Mouse (Mus musculus) ES-E14 (cell line): ENCODE results near the gene Gm44502. TPM values are rescaled to one million over a fixed set of nuclear protein-coding genes. Genes with fewer than 3 reads are reported as not detected.
A peak's percentile ranks its signal among the peaks of the same experiment; 100 is the strongest.

ENCODE experiments used
- DNase-seq: peaks from one replicate; pipeline ENCODE4 v3.0.0-alpha.2; 2013; ENCODE audit warnings: low read depth, low spot score
- H3K27ac ChIP-seq: 2 replicates; pipeline ENCODE4 v1.5.1; 2012; ENCODE audit warnings: low read depth, mild to moderate bottlenecking, low read length, moderate library complexity, mixed read lengths; ENCODE audit not compliant: poor library complexity, insufficient read depth, severe bottlenecking
- H3K36me3 ChIP-seq: 2 replicates; pipeline ENCODE4 v1.6.1; 2012; ENCODE audit warnings: mild to moderate bottlenecking, low read length, moderate library complexity, mixed read lengths; ENCODE audit not compliant: control insufficient read depth, poor library complexity, insufficient read depth, severe bottlenecking
- H3K4me1 ChIP-seq, 2 experiments: fragments of 150-350 bp in 1 of 2; sonication (generic) in 1 of 2; 2 replicates each; pipeline ENCODE4 v1.6.1; 2012; ENCODE audit warnings: low read length in 2 of 2, mild to moderate bottlenecking in 1 of 2, mixed read lengths in 1 of 2; ENCODE audit not compliant: control insufficient read depth in 2 of 2, insufficient read depth in 2 of 2, poor library complexity in 1 of 2
- H3K4me3 ChIP-seq, 2 experiments: fragments of 150-350 bp in 1 of 2; sonication (generic) in 1 of 2; 2 replicates each; pipeline ENCODE4 v1.5.1; 2012; ENCODE audit warnings: low read length in 2 of 2, low read depth in 1 of 2, mild to moderate bottlenecking in 1 of 2, mixed read lengths in 1 of 2; ENCODE audit not compliant: insufficient read depth in 1 of 2, poor library complexity in 1 of 2, severe bottlenecking in 1 of 2
- H3K9ac ChIP-seq: 2 replicates; pipeline ENCODE4 v1.6.1; 2012; ENCODE audit warnings: low read depth, mild to moderate bottlenecking, low read length, mixed read lengths; ENCODE audit not compliant: poor library complexity, insufficient read depth, severe bottlenecking
- H3K9me3 ChIP-seq: fragments of 150-350 bp; sonication (generic); 2 replicates; pipeline ENCODE4 v1.6.1; 2012; ENCODE audit warnings: low read depth, mild to moderate bottlenecking, low read length; ENCODE audit not compliant: control insufficient read depth, insufficient read depth
- CHD2 ChIP-seq: IDR thresholded peaks from 2 replicates; pipeline ENCODE4 v1.6.1; 2014; ENCODE audit warnings: mild to moderate bottlenecking, low read depth, low read length, inconsistent platforms
- HCFC1 ChIP-seq: IDR thresholded peaks from 2 replicates; pipeline ENCODE4 v1.6.1; 2012; ENCODE audit warnings: low read length, inconsistent platforms, borderline replicate concordance; ENCODE audit not compliant: insufficient read depth
- MAFK ChIP-seq: IDR thresholded peaks from 2 replicates; pipeline ENCODE4 v1.6.1; 2014; ENCODE audit warnings: mild to moderate bottlenecking, low read depth, low read length, inconsistent platforms; ENCODE audit not compliant: insufficient read depth
- ZC3H11A ChIP-seq: IDR thresholded peaks from 2 replicates; pipeline ENCODE4 v1.6.1; 2012; ENCODE audit warnings: low read depth, mild to moderate bottlenecking, inconsistent platforms, low read length, borderline replicate concordance
- ZNF384 ChIP-seq: IDR thresholded peaks from 2 replicates; pipeline ENCODE4 v1.6.1; 2012; ENCODE audit warnings: low read depth, low read length, inconsistent platforms
- in situ Hi-C, 2 experiments: fragments of 600-800 bp; cut with MboI; formaldehyde crosslinking; loops; one replicate each; pipeline ENCODE4 v1.15.1; 2025; ENCODE audit warnings: low sequenced_read_pairs in 2 of 2, inconsistent platforms in 1 of 2; ENCODE audit not compliant: unreplicated experiment in 2 of 2
- total RNA-seq: library from RNA; depleted of rRNA; stranded (reverse); fragments of 300-350 nt; gene quantifications from 2 replicates; pipeline ENCODE4 v1.2.3, GENCODE M21; 2012

Gene Gm44502
- total RNA-seq, 1 experiment, result 0.36 TPM

GRCm38 (mm10) chr15:89425711-89426121 is 3.8 kb downstream of the Gm44502 start, which contains the start of gene Cpt1b:
Gene Cpt1b (minus strand): TSS chr15:89425863.
- Histone ChIP-seq H3K4me1 (peaks cover 2 to 12% of the 10 kb centered on the region in 2 experiments; a peak in 3 of 4 replicates), H3K9ac (peak within 1 kb of the TSS; percentile 16), H3K9me3 (no peaks in the 10 kb centered on the region), H3K4me3 (peak within 1 kb of the TSS; percentile 22 to 54; a peak in 3 of 4 replicates), H3K36me3 (peaks cover 10% of the 10 kb centered on the region; the same call in 1 of the 2 replicates), H3K27ac (peak within 1 kb of the TSS; percentile 55; the same call in 1 of the 2 replicates)
- in situ Hi-C loops, result no loop called here
- TF ChIP-seq HCFC1 (no peak), CHD2 (no peak), ZC3H11A (no peak), ZNF384 (no peak), MAFK (no peak)
- DNase-seq, result no peak

GRCm38 (mm10) chr15:89424621-89425020 is 4.9 kb downstream of the Gm44502 start:
- no peaks in the 10 kb centered on the region for H3K9me3 ChIP-seq
- no peak overlapping the region for H3K9ac ChIP-seq
- in situ Hi-C loops, result no loop called here
- peaks cover 2 to 12% of the 10 kb centered on the region in 2 experiments; a peak in 3 of 4 replicates for H3K4me1 ChIP-seq
- H3K36me3 ChIP-seq, result peaks cover 10% of the 10 kb centered on the region; the same call in 1 of the 2 replicates
- no peak for DNase-seq
- TF ChIP-seq CHD2 (no peak), ZC3H11A (no peak), HCFC1 (no peak), ZNF384 (no peak)
- H3K27ac ChIP-seq, result no peak overlapping the region
- H3K4me3 ChIP-seq, result no peak overlapping the region

GRCm38 (mm10) chr15:89421938-89422337 is 7.6 kb downstream of the Gm44502 start:
- DNase-seq, result no peak
- TF ChIP-seq ZC3H11A (no peak), MAFK (no peak), ZNF384 (no peak), CHD2 (no peak), HCFC1 (no peak)
- no peak overlapping the region for H3K27ac ChIP-seq
- H3K4me1 ChIP-seq, result peaks cover 2 to 7% of the 10 kb centered on the region in 2 experiments; a peak in 3 of 4 replicates
- no peak overlapping the region for H3K4me3 ChIP-seq
- H3K9me3 ChIP-seq, result no peaks in the 10 kb centered on the region
- in situ Hi-C loops, result no loop called here
- no peak overlapping the region for H3K9ac ChIP-seq
- H3K36me3 ChIP-seq, result peaks cover 7% of the 10 kb centered on the region; the same call in 1 of the 2 replicates

- no peak for TF ChIP-seq ZNF384
- no peak for TF ChIP-seq HCFC1
- Histone ChIP-seq H3K9me3 (no peaks in the 10 kb centered on the region), H3K27ac (no peak overlapping the region), H3K4me3 (no peak overlapping the region), H3K4me1 (peaks cover 0 to 4% of the 10 kb centered on the region in 2 experiments; a peak in 2 of 4 replicates), H3K36me3 (peaks cover 3% of the 10 kb centered on the region; the same call in 1 of the 2 replicates), H3K9ac (no peak overlapping the region)
- no peak for DNase-seq
- in situ Hi-C loops, result no loop called here
These were observed 14.2 kb downstream of the Gm44502 start for GRCm38 (mm10) chr15:89415282-89415681.

GRCm38 (mm10) chr15:89410118-89410517 is 19.4 kb downstream of the Gm44502 start, which contains the start of gene Syce3:
Gene Syce3 (minus strand): TSS chr15:89410503.
- Histone ChIP-seq H3K4me3 (peak within 1 kb of the TSS in 1 of 2 experiments; percentile 7; a peak in 1 of 4 replicates), H3K9me3 (no peaks in the 10 kb centered on the region), H3K36me3 (no peaks in the 10 kb centered on the region), H3K4me1 (peaks cover 0 to 7% of the 10 kb centered on the region in 2 experiments; a peak in 1 of 4 replicates), H3K9ac (no peak within 1 kb of the TSS), H3K27ac (no peak within 1 kb of the TSS)
- TF ChIP-seq CHD2 (no peak), HCFC1 (no peak), ZNF384 (no peak), MAFK (no peak), ZC3H11A (no peak)
- in situ Hi-C loops, result no loop called here
- DNase-seq, result peak; percentile 58
